Mouse (Mus musculus) thymus, adult 2 months (tissue): ENCODE measurements around the gene Olfr960.

ENCODE experiments used
- CTCF ChIP-seq: fragments of 200-500 bp; IDR thresholded peaks from 2 replicates; pipeline ENCODE4 v1.5.1; 2012; ENCODE audit warnings: mild to moderate bottlenecking, control low read depth, low read length, moderate library complexity, borderline replicate concordance; ENCODE audit not compliant: control insufficient read depth, poor library complexity, insufficient read depth; ENCODE audit errors: extremely low read depth
- POLR2A ChIP-seq: fragments of 200-500 bp; IDR thresholded peaks from 2 replicates; pipeline ENCODE4 v1.6.1; 2012; ENCODE audit warnings: mild to moderate bottlenecking, low read length, control low read depth, moderate library complexity; ENCODE audit not compliant: control insufficient read depth, poor library complexity, insufficient read depth; ENCODE audit errors: extremely low read depth

DNA sequence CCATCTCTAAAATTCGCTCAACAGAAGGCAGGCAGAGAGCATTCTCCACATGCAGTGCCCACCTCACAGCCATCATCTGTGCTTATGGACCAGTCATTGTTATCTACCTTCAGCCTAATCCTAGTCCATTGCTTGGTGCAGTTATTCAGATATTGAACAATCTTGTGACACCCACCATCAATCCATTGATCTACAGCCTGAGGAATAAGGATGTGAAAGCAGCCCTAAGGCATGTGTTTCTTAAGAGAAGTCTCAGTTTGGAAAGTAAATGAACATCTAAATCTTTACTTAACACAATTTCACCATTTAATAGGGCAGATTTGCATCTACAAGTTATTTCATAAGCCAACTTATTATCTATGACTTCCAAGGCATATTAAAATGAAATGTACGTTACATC lies 48.5 kb downstream of the Olfr960 start:
- no peak for TF ChIP-seq POLR2A
- TF ChIP-seq CTCF = no peak
